Mouse (Mus musculus) myocyte (in vitro differentiated cells): Measurements from ENCODE around the gene Gm7879. TPM values are rescaled to one million over a fixed set of nuclear protein-coding genes. Genes with fewer than 3 reads are reported as not detected.

ENCODE experiments used
- H3K27me3 ChIP-seq: one replicate; pipeline ENCODE4 v1.6.1; 2011; ENCODE audit not compliant: control insufficient read depth, insufficient read depth, insufficient read length
- H3K36me3 ChIP-seq: one replicate; pipeline ENCODE4 v1.6.1; 2011; ENCODE audit not compliant: control insufficient read depth, insufficient read depth
- H3K4me2 ChIP-seq: one replicate; pipeline ENCODE4 v1.6.1; 2011; ENCODE audit warnings: low read depth, control low read depth
- H3K4me3 ChIP-seq: one replicate; pipeline ENCODE4 v1.5.1; 2011; ENCODE audit warnings: mild to moderate bottlenecking, control low read depth, moderate library complexity
- H3K79me2 ChIP-seq: one replicate; pipeline ENCODE4 v1.6.1; 2011; ENCODE audit not compliant: control insufficient read depth, insufficient read depth
- H3ac ChIP-seq: one replicate; pipeline ENCODE4 v1.6.1; 2011; ENCODE audit not compliant: control insufficient read depth, insufficient read length
- CEBPB ChIP-seq: IDR thresholded peaks from 2 replicates; pipeline ENCODE4 v1.6.1; 2011; ENCODE audit warnings: mild to moderate bottlenecking, moderate library complexity; ENCODE audit not compliant: poor library complexity, insufficient read depth, severe bottlenecking
- E2F4 ChIP-seq: IDR thresholded peaks from one replicate; pipeline ENCODE4 v1.6.1; 2011; ENCODE audit warnings: mild to moderate bottlenecking, control low read depth, moderate library complexity; ENCODE audit not compliant: insufficient read depth
- MAX ChIP-seq: IDR thresholded peaks from one replicate; pipeline ENCODE4 v1.6.1; 2011; ENCODE audit warnings: low read depth, mild to moderate bottlenecking, control low read depth
- MYOD1 ChIP-seq, 3 experiments: IDR thresholded peaks; one replicate each; pipeline ENCODE4 v1.6.1; 2011; ENCODE audit warnings: control low read depth in 2 of 3, low read depth in 2 of 3, mild to moderate bottlenecking in 2 of 3, moderate library complexity in 1 of 3; ENCODE audit not compliant: insufficient read length in 2 of 3, control insufficient read depth in 1 of 3
- MYOG ChIP-seq, 3 experiments: IDR thresholded peaks; one replicate each; pipeline ENCODE4 v1.6.1; 2011; ENCODE audit warnings: control low read depth in 2 of 3, low read depth in 2 of 3, mild to moderate bottlenecking in 2 of 3; ENCODE audit not compliant: insufficient read length in 2 of 3, control insufficient read depth in 1 of 3, insufficient read depth in 1 of 3
- POLR2A ChIP-seq: IDR thresholded peaks from one replicate; pipeline ENCODE4 v1.6.1; 2011; ENCODE audit warnings: low read depth, mild to moderate bottlenecking, control low read depth, moderate library complexity; ENCODE audit not compliant: insufficient read length
- POLR2AphosphoS2 ChIP-seq: IDR thresholded peaks from one replicate; pipeline ENCODE4 v1.6.1; 2011; ENCODE audit warnings: low read depth, control low read depth; ENCODE audit not compliant: insufficient read length
- REST ChIP-seq: IDR thresholded peaks from one replicate; pipeline ENCODE4 v1.6.1; 2011; ENCODE audit warnings: mild to moderate bottlenecking, control low read depth, moderate library complexity; ENCODE audit not compliant: insufficient read depth, insufficient read length
- SRF ChIP-seq: IDR thresholded peaks from one replicate; pipeline ENCODE4 v1.6.1; 2011; ENCODE audit warnings: low read depth; ENCODE audit not compliant: control insufficient read depth, insufficient read length
- TCF12 ChIP-seq: IDR thresholded peaks from one replicate; pipeline ENCODE4 v1.6.1; 2011; ENCODE audit warnings: mild to moderate bottlenecking, control low read depth; ENCODE audit not compliant: poor library complexity, insufficient read depth, severe bottlenecking
- TCF3 ChIP-seq: IDR thresholded peaks from one replicate; pipeline ENCODE4 v1.6.1; 2011; ENCODE audit warnings: low read depth, control low read depth; ENCODE audit not compliant: insufficient read length
- USF1 ChIP-seq: IDR thresholded peaks from one replicate; pipeline ENCODE4 v1.6.1; 2011; ENCODE audit warnings: low read depth, mild to moderate bottlenecking, control low read depth, moderate library complexity
- polyA plus RNA-seq: library from polyadenylated mRNA; unstranded; fragments of >200 nt; fragmentation: generic; extraction: Trizol; gene quantifications from one replicate; pipeline ENCODE4 v1.2.1, GENCODE M21; 2012; ENCODE audit warnings: missing spikeins

Gm7879 gene
- polyA plus RNA-seq, 1 experiment: 12.2 TPM

DNA sequence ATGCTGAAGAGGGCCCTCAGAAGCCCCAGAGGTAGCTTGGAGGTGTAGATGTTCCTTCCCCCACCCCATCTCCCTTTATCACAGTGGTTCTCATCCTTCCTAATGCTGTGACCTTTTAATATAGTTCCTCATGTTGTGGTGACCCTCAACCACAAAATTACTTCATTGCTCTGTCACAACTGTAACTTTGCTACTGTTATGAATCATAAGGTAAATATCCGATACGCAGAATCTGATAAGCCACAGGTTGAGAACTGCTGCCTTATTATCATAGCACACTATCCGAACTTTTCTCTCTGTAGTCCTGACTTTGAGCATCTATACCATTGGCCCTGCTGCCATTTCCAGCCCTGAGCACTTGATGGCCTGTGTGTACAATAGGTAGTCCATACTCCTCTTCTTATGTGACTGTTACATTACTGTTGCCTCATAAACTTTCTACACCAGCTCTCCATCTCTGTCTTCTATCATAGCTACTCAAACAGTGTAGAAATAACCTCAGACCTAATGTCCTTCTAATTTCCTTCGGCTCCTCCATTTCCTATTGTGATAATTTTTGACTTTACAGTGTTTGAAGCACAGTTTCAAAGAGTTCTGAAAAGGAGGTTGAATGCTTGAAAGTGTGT, 2.4 kb downstream of the Gm7879 start:
- Histone ChIP-seq H3K4me2 (no peak overlapping the region), H3ac (no peak overlapping the region), H3K4me3 (no peak overlapping the region), H3K27me3 (no peaks in the 10 kb centered on the region), H3K79me2 (no peaks in the 10 kb centered on the region), H3K36me3 (no peaks in the 10 kb centered on the region)
- TF ChIP-seq MYOG (IDR thresholded peaks at IDR 0.05; ENCODE audit: control insufficient read depth in 1 of 3, insufficient read depth in 1 of 3, insufficient read length in 2 of 3, low read depth in 2 of 3) (no peak), MAX (no peak), POLR2A (no peak)

DNA sequence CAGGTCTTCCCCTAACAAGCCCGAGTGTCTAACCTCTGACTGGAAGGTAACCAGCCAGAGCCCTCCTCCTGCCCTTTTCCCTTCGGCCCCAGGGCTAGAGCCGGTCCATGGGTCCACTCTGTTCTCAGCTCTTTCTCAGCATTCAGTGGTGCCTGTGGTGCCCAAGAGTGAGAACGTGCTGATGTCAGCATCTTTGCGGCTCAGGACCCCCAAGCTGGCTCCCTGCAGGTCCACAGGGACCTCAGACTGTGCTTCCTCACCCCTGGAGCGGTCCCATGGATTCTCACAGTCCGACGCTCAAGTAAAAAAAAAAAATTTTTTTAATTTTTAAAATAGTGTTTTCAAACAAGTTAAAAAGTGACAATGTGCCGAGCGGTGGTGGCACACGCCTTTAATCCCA, 8.9 kb downstream of the Gm7879 start:
- no peaks in the 10 kb centered on the region for H3K79me2 ChIP-seq
- TF ChIP-seq USF1 (no peak), POLR2A (no peak), E2F4 (no peak), MYOG (IDR thresholded peaks at IDR 0.05; ENCODE audit: control insufficient read depth in 1 of 3, insufficient read depth in 1 of 3, insufficient read length in 2 of 3, low read depth in 2 of 3) (no peak), MYOD1 (IDR thresholded peaks at IDR 0.05; ENCODE audit: control insufficient read depth in 1 of 3, insufficient read length in 2 of 3, low read depth in 2 of 3) (no peak), SRF (no peak), TCF3 (no peak), REST (no peak), TCF12 (no peak), MAX (no peak), POLR2AphosphoS2 (no peak), CEBPB (no peak)
- no peaks in the 10 kb centered on the region for H3K36me3 ChIP-seq
- H3K4me2 ChIP-seq: no peak overlapping the region
- H3K4me3 ChIP-seq: no peak overlapping the region
- H3K27me3 ChIP-seq: no peaks in the 10 kb centered on the region
- no peak overlapping the region for H3ac ChIP-seq

DNA sequence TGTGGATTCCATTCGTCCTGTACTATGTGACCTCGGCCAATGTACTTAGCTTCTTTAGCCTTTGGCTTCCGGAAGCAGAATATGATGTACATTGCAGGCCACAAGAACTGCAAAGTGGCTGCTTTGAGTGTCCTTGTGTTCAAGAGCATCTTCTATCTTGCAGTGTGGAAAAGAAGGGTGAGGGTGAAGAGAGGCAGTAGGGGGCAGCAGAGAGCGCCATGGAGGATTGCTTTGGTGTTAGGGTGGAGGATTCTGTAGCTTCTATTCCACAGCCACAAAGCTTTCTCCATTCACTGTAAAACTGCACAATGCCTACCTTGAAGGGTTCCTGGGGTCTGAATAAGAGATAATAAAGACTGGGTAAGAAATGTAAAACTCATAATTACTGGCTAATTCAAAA, 11.0 kb downstream of the Gm7879 start:
- Histone ChIP-seq H3K36me3 (no peaks in the 10 kb centered on the region), H3K4me3 (no peak overlapping the region), H3ac (no peak overlapping the region), H3K27me3 (no peaks in the 10 kb centered on the region), H3K4me2 (no peak overlapping the region), H3K79me2 (no peaks in the 10 kb centered on the region)
- no peak for TF ChIP-seq MAX
- TF ChIP-seq USF1: no peak
- no peak for TF ChIP-seq E2F4
- no peak for TF ChIP-seq MYOD1 (IDR thresholded peaks at IDR 0.05; ENCODE audit: control insufficient read depth in 1 of 3, insufficient read length in 2 of 3, low read depth in 2 of 3)
- TF ChIP-seq POLR2AphosphoS2: no peak
- no peak for TF ChIP-seq CEBPB
- TF ChIP-seq REST: no peak
- no peak for TF ChIP-seq TCF3
- no peak for TF ChIP-seq MYOG (IDR thresholded peaks at IDR 0.05; ENCODE audit: control insufficient read depth in 1 of 3, insufficient read depth in 1 of 3, insufficient read length in 2 of 3, low read depth in 2 of 3)
- no peak for TF ChIP-seq SRF
- TF ChIP-seq POLR2A: no peak
- TF ChIP-seq TCF12: no peak

DNA sequence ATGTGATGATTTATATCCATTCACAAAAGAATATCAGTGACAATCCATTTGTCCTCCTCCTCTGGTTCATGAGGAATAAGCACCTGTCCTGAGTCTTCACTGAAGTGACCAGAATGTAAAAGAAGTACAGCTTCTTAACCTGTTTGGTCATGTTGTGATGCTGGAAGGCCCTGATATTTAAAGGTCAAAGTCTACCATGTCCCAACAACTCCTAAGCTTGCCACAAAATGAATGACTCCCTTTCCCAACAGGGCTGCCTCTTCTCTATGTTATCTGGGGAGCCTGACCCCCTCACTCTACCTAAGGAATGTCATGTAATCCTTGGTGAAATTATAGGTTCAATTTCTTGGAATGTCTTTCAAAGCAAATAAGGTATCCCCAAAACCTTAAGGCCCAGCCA, 14.8 kb downstream of the Gm7879 start:
- Histone ChIP-seq H3K4me2 (no peak overlapping the region), H3K27me3 (no peaks in the 10 kb centered on the region), H3K79me2 (no peaks in the 10 kb centered on the region), H3K36me3 (no peaks in the 10 kb centered on the region), H3K4me3 (no peak overlapping the region), H3ac (no peak overlapping the region)
- TF ChIP-seq REST (no peak), POLR2AphosphoS2 (no peak), CEBPB (no peak), MYOD1 (IDR thresholded peaks at IDR 0.05; ENCODE audit: control insufficient read depth in 1 of 3, insufficient read length in 2 of 3, low read depth in 2 of 3) (no peak), MYOG (IDR thresholded peaks at IDR 0.05; ENCODE audit: control insufficient read depth in 1 of 3, insufficient read depth in 1 of 3, insufficient read length in 2 of 3, low read depth in 2 of 3) (no peak), SRF (no peak), USF1 (no peak), TCF3 (no peak), MAX (no peak), E2F4 (no peak), TCF12 (no peak), POLR2A (no peak)

DNA sequence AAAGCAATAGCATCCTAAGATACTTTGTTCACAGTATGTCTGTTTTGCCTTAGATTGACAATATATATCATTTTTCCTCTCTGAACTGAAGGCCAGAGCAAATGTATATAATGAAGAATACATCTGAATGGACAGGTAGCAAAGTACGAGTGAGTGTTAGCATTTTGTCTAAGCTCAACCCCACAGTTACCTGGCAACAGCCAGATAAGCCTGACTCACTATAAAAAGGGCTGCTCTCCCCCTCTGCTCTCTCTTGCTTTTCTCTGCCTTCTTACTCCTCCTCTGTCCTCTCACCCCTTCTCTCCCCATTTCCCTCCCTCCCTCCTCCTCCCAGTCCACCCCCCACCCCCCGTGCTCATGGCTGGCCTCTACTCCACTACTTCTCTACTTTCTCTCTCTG, 20.3 kb downstream of the Gm7879 start:
- Histone ChIP-seq H3K36me3 (no peaks in the 10 kb centered on the region), H3K4me2 (no peak overlapping the region), H3K27me3 (no peaks in the 10 kb centered on the region), H3K79me2 (no peaks in the 10 kb centered on the region), H3K4me3 (no peak overlapping the region), H3ac (no peak overlapping the region)
- TF ChIP-seq POLR2AphosphoS2: no peak
- no peak for TF ChIP-seq POLR2A
- no peak for TF ChIP-seq E2F4
- no peak for TF ChIP-seq MAX
- no peak for TF ChIP-seq TCF3
- no peak for TF ChIP-seq TCF12
- TF ChIP-seq CEBPB: no peak
- no peak for TF ChIP-seq MYOG (IDR thresholded peaks at IDR 0.05; ENCODE audit: control insufficient read depth in 1 of 3, insufficient read depth in 1 of 3, insufficient read length in 2 of 3, low read depth in 2 of 3)
- TF ChIP-seq REST: no peak
- TF ChIP-seq SRF: no peak
- TF ChIP-seq MYOD1 (IDR thresholded peaks at IDR 0.05; ENCODE audit: control insufficient read depth in 1 of 3, insufficient read length in 2 of 3, low read depth in 2 of 3): no peak
- TF ChIP-seq USF1: no peak
